Mouse (Mus musculus): Measurements from ENCODE around the gene F2rl2.

DNA sequence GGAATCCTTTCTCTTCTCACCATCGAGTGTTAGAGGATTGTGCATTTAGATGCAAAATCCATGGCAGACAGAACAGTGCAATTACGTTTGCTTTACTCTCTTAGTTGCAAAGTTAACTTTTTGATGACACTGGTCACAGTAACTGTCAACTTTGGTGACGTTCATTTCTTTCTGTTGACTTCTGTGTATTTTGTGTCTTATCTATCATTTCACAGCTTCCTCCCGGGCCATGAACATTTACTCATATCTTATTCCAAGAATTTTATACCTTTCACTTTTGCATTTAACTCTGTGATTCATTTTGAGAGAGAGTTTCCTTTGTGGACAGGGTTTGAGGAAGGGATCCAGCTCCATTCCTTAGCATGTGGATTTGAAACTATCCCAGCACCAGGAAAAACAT lies 43.0 kb upstream of the F2rl2 start:
- TF ChIP-seq POLR2A (IDR thresholded peaks at IDR 0.05; ENCODE audit: extremely low read depth, insufficient read depth, low read length) (no peak), CTCF (IDR thresholded peaks at IDR 0.05; ENCODE audit: low read depth, low read length) (no peak)

Data from liver, adult 2 months (tissue).